Mouse (Mus musculus) c-Kit-negative CD71-positive TER-119-positive erythroid progenitor cells, embryonic 14.5 days (primary cell): Measurements from ENCODE around the gene Timm13.

Experiments used
- DNase-seq: peaks from one replicate; pipeline ENCODE4 v3.0.0-alpha.2; 2013; ENCODE audit warnings: low read depth, low spot score

Timm13 gene

DNA sequence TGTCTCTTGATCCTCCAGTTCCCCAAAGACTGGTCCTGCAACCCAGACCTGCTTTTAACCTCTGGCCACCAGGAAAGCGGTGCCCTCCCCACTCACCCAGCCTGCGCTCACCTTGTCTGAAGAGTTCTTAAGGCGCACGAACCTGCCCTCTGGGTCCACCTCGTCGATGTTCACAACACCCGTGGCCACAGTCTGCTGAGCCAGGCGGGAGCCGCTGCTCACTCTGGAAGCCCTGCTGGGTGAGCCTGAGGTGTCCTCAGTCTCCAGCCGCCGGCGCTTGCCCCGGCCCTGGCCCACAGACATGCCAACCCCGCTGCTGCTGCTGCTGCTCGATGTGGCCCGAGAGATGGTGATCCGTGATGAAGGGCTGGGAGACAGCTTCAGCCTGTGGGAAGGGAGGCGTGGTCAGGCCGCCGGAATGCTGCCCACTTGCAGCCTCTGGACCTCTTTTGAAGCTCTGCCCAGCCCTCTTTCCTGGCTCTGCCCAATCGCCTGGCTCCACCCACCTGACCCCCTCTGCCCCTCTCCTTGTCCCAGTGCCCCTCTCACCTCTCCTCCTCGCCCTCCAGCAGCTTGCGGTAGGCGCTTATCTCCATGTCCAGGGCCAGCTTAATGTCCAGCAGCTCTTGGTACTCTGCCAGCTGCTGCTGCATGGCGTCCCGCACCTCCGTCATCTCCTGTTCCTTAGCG is 3.4 kb upstream of the Timm13 start:
- no peak for DNase-seq

DNA sequence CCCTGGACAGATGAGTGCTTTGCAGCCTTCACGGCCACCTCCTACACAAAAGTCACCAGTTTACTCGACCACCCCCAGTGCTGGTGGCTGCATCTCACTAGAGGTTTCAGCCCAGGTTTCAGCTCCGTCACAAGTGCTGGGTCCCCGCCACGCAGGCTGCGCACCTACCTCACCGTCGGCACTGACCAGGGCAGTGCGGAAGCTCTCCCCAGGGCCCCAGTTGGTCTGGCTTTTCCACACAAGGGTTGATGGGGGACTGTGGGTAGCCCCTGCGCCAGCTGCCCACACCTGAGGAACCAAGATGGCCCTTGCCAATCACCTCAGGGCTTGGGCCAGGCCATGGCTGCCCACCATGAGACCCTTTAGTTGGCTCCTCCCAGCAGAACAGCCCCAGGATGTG is 2.5 kb upstream of the Timm13 start:
- DNase-seq: no peak

DNA sequence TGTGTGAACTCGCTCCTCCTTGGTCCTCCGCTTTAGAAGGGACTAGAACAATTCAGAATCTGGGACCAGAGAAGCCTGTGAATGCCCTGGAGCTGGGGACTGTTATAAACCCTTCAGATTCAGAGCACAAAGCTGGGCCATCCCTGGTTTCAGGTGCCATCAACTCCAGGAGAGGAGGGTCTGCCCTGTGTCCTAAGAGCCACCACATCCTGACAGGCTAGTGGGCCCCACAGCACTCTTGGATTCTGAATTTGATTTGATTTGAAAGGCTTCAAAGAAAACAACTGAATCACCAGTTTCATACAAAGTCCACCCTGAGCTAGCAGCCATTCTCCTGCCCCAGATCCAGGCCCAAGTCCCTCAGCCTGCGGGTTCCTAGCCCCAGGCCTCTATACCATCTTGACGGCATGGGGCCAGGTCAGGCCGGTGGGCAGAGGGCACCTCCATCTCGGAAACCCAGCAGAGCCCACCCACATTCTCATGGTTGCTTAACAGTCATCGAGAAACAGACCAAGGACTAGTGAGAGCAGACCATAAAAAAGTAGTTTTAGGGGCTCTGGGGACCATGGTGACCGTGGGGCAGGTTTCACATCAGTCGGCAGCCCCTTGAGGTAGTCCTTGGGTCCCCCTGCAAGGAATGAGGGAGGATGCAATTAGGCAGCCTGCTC is 1.6 kb upstream of the Timm13 start:
- DNase-seq: no peak

DNA sequence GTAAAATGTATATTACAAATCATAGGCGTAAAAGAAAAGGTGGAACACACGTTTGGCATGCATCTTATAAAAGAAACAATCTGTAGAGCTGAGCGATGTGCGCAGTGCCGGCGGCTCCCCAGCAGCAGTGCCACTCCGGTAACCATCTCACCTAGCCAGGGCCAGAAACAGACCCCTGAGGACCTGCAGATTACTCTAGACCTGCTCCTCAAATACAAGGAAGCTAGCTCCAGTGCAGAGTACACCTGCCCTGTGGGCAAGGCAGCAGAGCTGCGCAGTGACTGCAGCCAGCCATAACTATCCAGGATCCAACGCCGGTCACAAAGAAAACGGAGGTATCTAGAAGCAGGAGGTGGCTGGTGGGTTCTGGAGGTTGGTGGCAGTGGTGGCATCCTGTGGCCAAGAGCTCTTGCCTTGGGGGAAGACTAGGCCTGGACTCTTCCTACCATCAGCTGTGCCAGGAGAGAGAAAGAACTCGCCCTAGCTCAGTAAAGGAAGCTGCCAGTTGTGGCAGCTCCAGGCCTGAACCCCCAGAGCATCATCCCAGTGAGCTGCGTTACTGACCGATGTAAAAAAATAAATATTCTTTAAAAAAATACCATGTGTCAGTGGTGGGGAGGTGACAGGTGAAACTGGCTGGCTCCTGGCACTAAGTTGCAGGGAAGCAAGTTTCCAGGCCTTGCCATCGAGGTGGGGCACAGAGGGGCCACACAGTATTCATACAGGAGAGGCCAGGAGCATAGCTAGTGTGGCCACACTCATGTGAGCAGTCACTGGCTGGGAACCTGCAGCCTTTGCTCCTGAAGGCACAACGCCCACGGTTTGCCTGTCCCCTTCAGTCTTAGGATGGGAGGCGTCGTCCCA is 872 bp upstream of the Timm13 start:
- no peak for DNase-seq

- DNase-seq: no peak
Observed at GRCm38 (mm10) chr10:80899591-80900317, 1.0 kb downstream of the Timm13 start.

- DNase-seq: no peak
Observed at GRCm38 (mm10) chr10:80899074-80899473, 1.7 kb downstream of the Timm13 start.

DNA sequence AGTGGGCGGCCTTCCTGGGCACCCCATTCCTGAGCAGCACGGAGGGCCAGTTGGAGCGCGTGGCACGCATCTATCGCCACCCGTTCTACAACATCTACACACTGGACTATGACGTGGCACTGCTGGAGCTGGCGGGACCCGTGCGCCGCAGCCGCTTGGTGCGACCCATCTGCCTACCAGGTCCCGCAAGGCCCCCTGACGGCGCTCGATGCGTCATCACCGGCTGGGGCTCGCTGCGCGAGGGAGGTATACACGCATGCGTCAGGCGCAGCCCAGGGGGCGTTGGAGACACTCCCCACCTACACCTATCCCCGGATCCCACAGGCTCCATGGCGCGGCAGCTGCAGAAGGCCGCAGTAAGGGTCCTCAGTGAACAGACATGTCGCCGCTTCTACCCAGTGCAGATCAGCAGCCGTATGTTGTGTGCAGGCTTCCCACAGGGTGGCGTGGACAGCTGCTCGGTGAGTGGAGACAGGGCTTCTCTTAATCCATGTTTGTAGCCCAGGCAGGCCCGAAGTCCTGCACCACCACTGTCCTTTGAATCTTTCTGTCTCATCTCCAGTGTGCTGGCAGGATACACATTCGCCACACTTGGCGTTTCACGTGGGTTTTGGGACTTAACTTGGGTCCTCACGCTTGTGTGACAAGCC is 2.8 kb downstream of the Timm13 start:
- no peak for DNase-seq

DNA sequence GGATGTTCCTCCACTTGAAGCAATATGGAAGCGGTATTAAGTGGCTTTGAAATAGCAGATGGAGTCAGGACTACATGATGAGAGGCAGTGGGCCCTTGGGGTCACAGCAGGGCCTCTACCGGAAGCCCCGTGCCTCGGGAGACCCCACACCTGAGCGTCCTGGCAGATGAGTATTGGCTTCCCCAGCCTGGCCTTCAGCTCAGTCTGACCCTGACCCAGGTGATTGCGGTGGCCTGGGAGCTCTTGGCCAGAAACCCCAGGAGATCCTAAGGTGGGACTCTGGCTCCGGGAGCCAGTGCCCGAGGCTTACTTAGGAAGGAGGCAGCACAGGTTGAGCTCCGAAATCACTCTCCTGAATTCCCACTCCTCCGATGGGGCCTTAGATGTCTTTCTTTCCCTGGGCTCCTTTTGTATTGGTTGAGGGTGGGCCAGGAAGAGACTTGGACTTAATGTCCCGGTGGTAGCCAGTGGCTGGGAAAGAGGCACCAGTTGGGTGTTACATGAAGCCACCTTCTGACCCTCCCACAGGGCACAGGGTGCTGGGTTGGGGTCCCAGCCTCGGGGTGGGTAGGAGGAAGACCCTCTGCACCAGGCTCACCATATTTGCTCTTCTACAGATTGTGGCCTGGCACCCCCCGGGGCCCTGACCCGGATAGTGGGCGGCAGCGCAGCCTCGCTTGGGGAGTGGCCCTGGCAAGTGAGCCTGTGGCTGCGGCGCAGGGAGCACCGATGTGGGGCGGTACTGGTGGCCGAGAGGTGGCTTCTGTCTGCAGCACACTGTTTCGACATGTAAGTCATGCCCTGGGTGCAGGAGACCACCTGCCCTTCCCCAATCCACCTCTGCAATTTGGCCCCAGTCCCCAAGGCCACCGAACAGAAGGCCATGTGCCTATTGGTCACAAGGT is 3.9 kb downstream of the Timm13 start:
- no peak for DNase-seq

DNA sequence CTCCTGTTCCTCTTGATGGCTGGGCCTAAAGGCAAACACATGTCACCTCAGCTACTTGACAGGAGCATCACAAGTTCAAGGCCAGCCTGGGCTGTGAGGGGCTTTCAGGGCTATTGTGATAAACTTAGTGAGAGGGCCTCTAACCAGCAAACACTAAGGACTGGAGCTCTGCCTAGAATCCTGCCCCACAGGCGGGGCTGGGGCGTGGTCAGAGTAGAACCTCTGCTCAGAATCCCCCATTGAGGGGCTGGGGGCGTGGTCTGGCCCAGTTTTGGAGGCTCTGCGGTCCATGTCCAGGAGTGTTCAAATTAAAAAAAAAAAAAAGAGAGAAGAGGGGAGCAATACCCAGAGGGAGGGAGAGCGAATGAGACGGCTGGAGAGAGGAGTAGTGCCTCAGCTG is 5.1 kb downstream of the Timm13 start:
- no peak for DNase-seq

DNA sequence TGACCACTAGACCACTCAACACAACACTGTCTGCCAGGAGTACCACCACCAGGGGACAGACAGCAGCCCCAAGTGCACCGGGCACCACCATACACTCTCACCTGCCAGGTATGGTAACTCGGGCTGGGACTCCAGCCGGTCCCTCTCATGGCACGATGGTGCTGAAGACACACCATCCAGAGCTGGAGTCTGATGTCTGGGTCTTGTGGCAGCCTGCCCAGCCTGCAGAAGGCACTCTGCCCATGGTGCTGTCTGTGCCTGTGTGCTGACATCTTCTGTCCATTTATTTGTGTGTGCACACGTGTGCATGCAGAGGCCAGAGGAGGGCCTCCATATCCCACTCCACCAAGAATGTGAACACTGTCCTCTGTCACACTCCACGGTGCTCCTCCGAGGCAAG is 5.7 kb downstream of the Timm13 start:
- no peak for DNase-seq

DNA sequence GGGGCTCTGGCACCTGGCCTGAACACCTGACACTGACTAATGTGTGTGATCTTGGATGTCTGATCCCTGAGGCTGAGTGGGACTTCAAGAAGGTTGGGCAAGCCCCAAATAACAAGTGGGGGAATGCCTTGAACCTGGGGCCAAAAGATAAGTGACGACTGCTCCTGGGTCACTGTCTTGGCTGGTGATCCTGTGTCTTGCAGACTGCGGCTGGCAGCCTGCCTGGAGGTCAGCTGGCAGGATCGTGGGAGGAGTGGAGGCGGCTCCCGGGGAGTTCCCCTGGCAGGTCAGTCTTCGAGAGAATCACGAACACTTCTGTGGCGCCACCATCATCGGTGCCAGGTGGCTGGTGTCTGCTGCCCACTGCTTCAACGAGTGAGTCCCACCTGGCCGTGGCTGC is 13.6 kb downstream of the Timm13 start:
- DNase-seq: no peak

DNA sequence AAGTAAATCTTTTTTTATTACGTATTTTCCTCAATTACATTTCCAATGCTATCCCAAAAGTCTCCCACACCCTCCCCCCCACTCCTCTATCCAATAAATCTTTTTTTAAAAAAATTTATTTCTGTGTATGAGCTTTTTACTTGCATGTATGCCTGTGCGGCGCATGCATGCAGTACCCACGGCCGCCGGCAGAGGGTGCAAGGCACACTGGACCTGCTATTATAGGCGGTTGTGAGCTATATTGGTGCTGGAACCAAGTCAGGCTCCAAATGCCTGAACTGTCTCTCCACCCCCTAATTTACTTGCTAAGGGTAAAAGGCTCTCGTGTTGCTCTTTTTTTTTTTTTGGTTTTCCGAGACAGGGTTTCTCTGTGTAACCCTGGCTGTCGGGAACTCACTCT is 19.5 kb downstream of the Timm13 start:
- DNase-seq: peak; percentile 68

DNA sequence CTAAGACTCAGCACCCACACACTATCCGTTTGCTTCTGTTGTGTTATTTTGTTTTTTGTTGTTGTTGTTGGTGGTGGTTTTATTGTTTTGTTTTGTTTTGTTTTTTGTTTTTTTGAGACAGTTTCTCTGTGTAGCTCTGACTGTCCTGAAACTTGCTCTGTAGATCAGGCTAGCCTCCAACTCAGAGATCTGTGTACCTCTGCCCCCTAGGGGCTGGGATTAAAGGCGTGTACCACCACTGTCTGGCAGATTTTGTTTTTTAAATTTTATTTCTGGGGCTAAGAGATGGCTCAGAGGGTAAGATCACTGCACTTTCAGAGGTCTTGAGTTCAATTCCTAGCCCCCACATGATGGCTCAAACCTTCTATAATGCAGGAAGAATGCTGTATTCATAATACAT is 19.9 kb downstream of the Timm13 start:
- no peak for DNase-seq

DNA sequence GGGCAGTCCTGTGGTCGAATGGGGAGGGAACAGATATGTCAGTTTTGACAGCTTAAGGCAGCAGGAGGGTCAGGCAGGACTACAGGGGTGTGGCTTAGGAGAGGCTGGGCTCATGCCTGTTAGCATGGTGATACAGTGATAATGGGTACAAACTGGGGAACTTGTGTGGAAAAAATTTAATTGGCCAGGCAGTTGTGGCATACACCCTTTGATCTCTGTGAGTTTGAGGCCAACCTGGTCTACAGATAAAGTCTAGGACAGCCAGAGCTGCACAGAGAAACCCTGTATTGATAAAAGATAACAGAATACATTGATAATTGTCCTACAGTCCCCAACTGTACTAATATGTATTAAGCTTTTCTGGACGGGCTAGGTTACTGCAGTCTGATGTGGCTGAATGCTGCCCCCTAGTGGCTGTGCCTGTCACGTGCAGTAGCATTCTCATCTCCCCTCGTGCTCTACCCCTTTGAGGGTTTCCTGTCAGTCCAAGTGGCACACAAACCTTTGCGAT is 20.6 kb downstream of the Timm13 start:
- peak; percentile 83 for DNase-seq

DNA sequence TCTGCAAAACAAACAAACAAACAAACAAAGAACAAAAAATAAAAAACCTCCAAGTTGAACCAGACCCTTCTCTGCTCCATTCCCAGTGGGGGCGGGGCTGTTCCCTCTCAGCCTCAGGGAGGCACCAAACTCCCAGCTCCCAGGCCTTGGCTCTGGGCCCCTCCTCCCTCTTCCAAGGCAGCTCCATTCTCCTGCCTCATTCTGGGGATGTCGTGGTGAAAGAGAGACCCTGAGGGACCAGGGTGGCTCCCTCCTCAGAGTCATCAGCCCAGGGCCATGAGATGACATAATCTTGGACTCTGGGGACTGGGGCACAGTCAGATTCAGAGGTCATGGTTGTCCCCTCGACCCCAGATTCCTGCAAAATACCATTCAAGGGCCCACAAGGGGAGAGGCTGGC is 24.2 kb downstream of the Timm13 start:
- DNase-seq: no peak

DNA sequence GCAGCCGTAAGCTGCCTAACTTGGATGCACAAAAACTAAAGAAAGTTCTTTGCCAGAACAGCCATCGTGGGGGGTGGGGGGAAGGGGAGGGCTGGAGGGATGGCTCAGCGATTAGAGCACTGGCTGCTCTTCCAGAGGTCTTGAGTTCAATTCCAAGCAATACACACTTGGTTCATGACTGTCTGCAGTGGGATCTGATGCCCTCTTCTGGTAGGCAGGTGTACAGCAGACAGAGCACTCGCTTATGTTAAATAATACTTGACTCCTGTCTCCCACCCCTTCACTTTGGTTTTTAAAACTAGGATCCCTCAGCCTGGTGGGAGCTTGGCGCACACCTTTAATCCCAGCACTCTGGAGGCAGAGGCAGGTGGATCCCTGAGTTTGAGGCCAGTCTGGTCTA is 24.7 kb downstream of the Timm13 start:
- peak; percentile 69 for DNase-seq

GRCm38 (mm10) chr10:80874035-80874434 is 26.7 kb downstream of the Timm13 start:
- DNase-seq: no peak

DNA sequence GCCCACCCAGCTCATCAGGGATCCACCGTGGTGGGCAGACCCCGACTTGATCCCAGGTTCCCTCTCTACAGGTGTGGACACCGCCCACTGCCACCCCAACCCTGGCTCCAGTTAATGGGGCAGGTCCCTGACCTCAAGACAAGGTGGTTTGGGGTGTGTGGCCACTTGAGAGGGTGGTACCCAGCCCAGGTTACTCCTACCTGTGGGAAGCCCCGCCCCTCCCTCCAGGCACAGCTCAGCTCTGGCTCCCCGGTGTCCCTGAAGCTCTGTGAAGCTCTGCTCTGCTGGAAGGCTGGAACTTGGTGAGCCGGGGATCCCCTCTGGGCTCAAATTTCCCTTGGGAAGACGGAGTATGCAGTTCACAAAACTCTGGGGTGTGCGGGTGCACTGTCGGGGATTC is 29.2 kb downstream of the Timm13 start, which contains the start of gene Tmprss9:
Gene Tmprss9, plus strand, starts transcription at position 268 of the 400 bp plus-strand sequence.
- no peak for DNase-seq

- no peak for DNase-seq
Observed at GRCm38 (mm10) chr10:80870993-80871392, 29.8 kb downstream of the Timm13 start.

DNA sequence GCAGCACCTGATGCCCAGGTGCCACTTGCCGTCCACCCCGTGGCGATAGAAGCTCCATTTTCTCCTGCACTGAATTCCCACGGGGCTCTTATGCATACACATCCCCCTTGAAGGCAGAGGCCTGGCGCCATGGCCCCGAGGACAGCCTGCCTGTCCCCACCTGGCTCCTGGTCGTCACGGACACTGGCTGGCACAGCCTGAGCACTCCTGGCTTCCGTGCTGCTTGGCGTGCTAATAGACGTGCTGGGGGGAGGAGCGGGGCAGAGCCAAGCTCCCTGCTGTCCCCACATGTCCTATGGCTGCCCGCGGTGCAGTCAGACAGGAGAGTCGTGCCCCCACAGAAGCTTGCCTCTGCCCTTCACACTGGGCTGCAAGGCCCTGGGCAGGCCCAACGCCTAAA is 36.3 kb downstream of the Timm13 start:
- DNase-seq: no peak
